In the genomic region with DNA sequence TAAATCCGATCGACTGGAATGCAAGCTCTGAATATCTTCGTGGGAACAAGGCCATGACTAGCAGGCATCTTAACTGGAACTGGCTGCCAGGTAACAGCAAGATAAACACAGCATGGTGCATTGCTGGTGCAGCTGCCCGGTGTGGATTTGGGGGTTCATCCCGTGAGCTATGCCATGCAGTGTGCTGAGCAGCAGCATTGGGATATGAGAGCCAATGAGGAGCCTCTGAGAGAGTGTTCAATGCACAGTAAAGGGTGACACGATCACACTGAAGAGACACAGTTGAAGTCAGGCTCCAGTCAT, we compare ENCODE assay signal across 11 mouse cellular contexts.
DNase-seq lines count a peak whose midpoint lies in the region; ATAC-seq and TF ChIP-seq lines count a peak whose summit lies in the region.
"Had no signal": no experiment of that assay in that cellular context is flagged by ENCODE, and none has a peak within 500 bp of the region (broad histone marks: within the 10 kb centered on the region; RNA-seq: fewer than 3 reads in every experiment).

No protein-coding gene starts in this region.

- no peak for DNase-seq in forebrain, embryonic 11.5 days (ENCODE audit: low spot score)
- DNase-seq in intestine, embryonic 14.5 days (ENCODE audit: low spot score) = no peak
- DNase-seq in R1 (ENCODE audit: low read depth, low spot score) = peak; percentile 23
- DNase-seq in heart, postnatal 0 days (ENCODE audit: low spot score) = peak; percentile 37
- DNase-seq in neural tube, embryonic 10.5 days (ENCODE audit: extremely low spot score, low spot score) = no peak
- DNase-seq in gastrocnemius, postnatal 25 days = no peak
- DNase-seq: adrenal gland, adult 8-10 months; gastrocnemius, postnatal 14 days had no signal

- no peak overlapping the region for H3K9ac ChIP-seq in forebrain, embryonic 12.5 days
- no peak overlapping the region for H3K9ac ChIP-seq in forebrain, embryonic 11.5 days (ENCODE audit: low read length)
- H3K9ac ChIP-seq in intestine, embryonic 14.5 days (ENCODE audit: low read length) = no peak overlapping the region
- no peak overlapping the region for H3K9ac ChIP-seq in intestine, postnatal 0 days (ENCODE audit: low read depth, low read length)
- H3K9ac ChIP-seq in heart, postnatal 0 days (replicated peaks; ENCODE audit: low read depth, low read length) = no peak overlapping the region

- TF ChIP-seq EP300 in heart, postnatal 0 days (IDR thresholded peaks at IDR 0.05; ENCODE audit: low read depth) = no peak

- no peaks in the 10 kb centered on the region for H3K36me3 ChIP-seq in forebrain, embryonic 12.5 days (replicated peaks)
- no peaks in the 10 kb centered on the region for H3K36me3 ChIP-seq in forebrain, embryonic 11.5 days (ENCODE audit: control insufficient read depth, insufficient read depth, low read length)
- no peaks in the 10 kb centered on the region for H3K36me3 ChIP-seq in intestine, embryonic 14.5 days (ENCODE audit: control insufficient read depth, insufficient read depth, low read length)
- H3K36me3 ChIP-seq in intestine, postnatal 0 days (ENCODE audit: control insufficient read depth, insufficient read depth) = no peaks in the 10 kb centered on the region
- no peaks in the 10 kb centered on the region for H3K36me3 ChIP-seq in heart, postnatal 0 days (replicated peaks; ENCODE audit: control insufficient read depth, insufficient read depth, low read length)

- H3K4me1 ChIP-seq in forebrain, embryonic 12.5 days = peaks cover 29% of the 10 kb centered on the region; the same call in 1 of the 2 replicates
- no peaks in the 10 kb centered on the region; the same call in 1 of the 2 replicates for H3K4me1 ChIP-seq in forebrain, embryonic 11.5 days (replicated peaks; ENCODE audit: control insufficient read depth, insufficient read depth, low read length)
- peaks cover 39% of the 10 kb centered on the region for H3K4me1 ChIP-seq in intestine, embryonic 14.5 days (replicated peaks; ENCODE audit: control insufficient read depth, insufficient read depth, low read length)
- H3K4me1 ChIP-seq in intestine, postnatal 0 days (replicated peaks; ENCODE audit: control insufficient read depth, insufficient read depth, low read length) = no peaks in the 10 kb centered on the region; the same call in 1 of the 2 replicates
- H3K4me1 ChIP-seq in heart, postnatal 0 days (ENCODE audit: control insufficient read depth, insufficient read depth) = peaks cover 61% of the 10 kb centered on the region

- ATAC-seq in forebrain, embryonic 12.5 days (ENCODE audit: low FRiP score) = no peak
- no peak for ATAC-seq in forebrain, embryonic 11.5 days (replicated peaks; ENCODE audit: low FRiP score)
- ATAC-seq in intestine, embryonic 14.5 days (replicated peaks; ENCODE audit: low FRiP score, low TSS enrichment, low read depth) = no peak
- no peak for ATAC-seq in intestine, postnatal 0 days
- no peak for ATAC-seq in heart, postnatal 0 days (ENCODE audit: insufficient read depth, low read depth)

- TF ChIP-seq CTCF in intestine, postnatal 0 days (IDR thresholded peaks at IDR 0.05; ENCODE audit: low read depth) = no peak
- no peak for TF ChIP-seq CTCF in heart, postnatal 0 days (IDR thresholded peaks at IDR 0.05; ENCODE audit: low read depth)

- H3K9me3 ChIP-seq in forebrain, embryonic 12.5 days = no peaks in the 10 kb centered on the region
- no peaks in the 10 kb centered on the region for H3K9me3 ChIP-seq in forebrain, embryonic 11.5 days (ENCODE audit: control insufficient read depth, low read length)
- H3K9me3 ChIP-seq in intestine, embryonic 14.5 days (ENCODE audit: control insufficient read depth, low read length) = no peaks in the 10 kb centered on the region
- H3K9me3 ChIP-seq in intestine, postnatal 0 days (ENCODE audit: control insufficient read depth) = no peaks in the 10 kb centered on the region
- no peaks in the 10 kb centered on the region for H3K9me3 ChIP-seq in heart, postnatal 0 days (replicated peaks; ENCODE audit: control insufficient read depth, low read length)

- H3K4me3 ChIP-seq in forebrain, embryonic 12.5 days (replicated peaks) = no peak overlapping the region
- H3K4me3 ChIP-seq in forebrain, embryonic 11.5 days (ENCODE audit: low read depth, low read length) = no peak overlapping the region
- H3K4me3 ChIP-seq in intestine, embryonic 14.5 days (ENCODE audit: low read depth, low read length) = no peak overlapping the region
- no peak overlapping the region for H3K4me3 ChIP-seq in intestine, postnatal 0 days (ENCODE audit: low read depth, low read length)
- H3K4me3 ChIP-seq in heart, postnatal 0 days (ENCODE audit: low read depth, low read length) = no peak overlapping the region
- H3K4me3 ChIP-seq: erythroblast, embryonic 14.5 days had no signal

- 70% methylated on average over 6 of the region's 6 CpGs for WGBS in forebrain, embryonic 12.5 days
- 69% methylated on average over 6 of the region's 6 CpGs for WGBS in forebrain, embryonic 11.5 days
- 37% methylated on average over 6 of the region's 6 CpGs for WGBS in intestine, embryonic 14.5 days
- 34% methylated on average over 6 of the region's 6 CpGs for WGBS in intestine, postnatal 0 days
- 31% methylated on average over 6 of the region's 6 CpGs for WGBS in heart, postnatal 0 days

- no peak overlapping the region for H3K4me2 ChIP-seq in forebrain, embryonic 12.5 days
- H3K4me2 ChIP-seq in forebrain, embryonic 11.5 days (ENCODE audit: low read depth, low read length, severe bottlenecking) = no peak overlapping the region
- no peak overlapping the region for H3K4me2 ChIP-seq in intestine, embryonic 14.5 days (ENCODE audit: low read length)
- H3K4me2 ChIP-seq in intestine, postnatal 0 days (replicated peaks; ENCODE audit: low read depth) = no peak overlapping the region
- no peak overlapping the region for H3K4me2 ChIP-seq in heart, postnatal 0 days (ENCODE audit: low read depth, low read length)

- 0 out of 2 replicates have a peak overlapping the region, but pooled peaks have one; percentile 8 for H3K27ac ChIP-seq in forebrain, embryonic 12.5 days
- H3K27ac ChIP-seq in forebrain, embryonic 11.5 days (ENCODE audit: low read depth, low read length) = no peak overlapping the region
- H3K27ac ChIP-seq in intestine, embryonic 14.5 days (ENCODE audit: low read depth) = peak overlapping the region; percentile 57; the same call in 1 of the 2 replicates
- no peak overlapping the region for H3K27ac ChIP-seq in intestine, postnatal 0 days (ENCODE audit: low read depth, low read length)
- H3K27ac ChIP-seq in heart, postnatal 0 days (ENCODE audit: low read depth) = peak overlapping the region; percentile 51; the same call in 1 of the 2 replicates

- no peaks in the 10 kb centered on the region for H3K27me3 ChIP-seq in forebrain, embryonic 12.5 days
- no peaks in the 10 kb centered on the region for H3K27me3 ChIP-seq in forebrain, embryonic 11.5 days (ENCODE audit: control insufficient read depth, insufficient read depth, low read length)
- no peaks in the 10 kb centered on the region for H3K27me3 ChIP-seq in intestine, embryonic 14.5 days (replicated peaks; ENCODE audit: control insufficient read depth, insufficient read depth, low read length)
- no peaks in the 10 kb centered on the region for H3K27me3 ChIP-seq in intestine, postnatal 0 days (replicated peaks; ENCODE audit: control insufficient read depth, insufficient read depth, low read length)
- no peaks in the 10 kb centered on the region for H3K27me3 ChIP-seq in heart, postnatal 0 days (ENCODE audit: control insufficient read depth, insufficient read depth, low read length)

Comparison
In these comparisons a context has a peak if more than half of its experiments do, and no peak if none do; other contexts are left out.
1. H3K27ac ChIP-seq: peak in forebrain, embryonic 12.5 days (single experiment), intestine, embryonic 14.5 days (single experiment) and heart, postnatal 0 days (single experiment); none in forebrain, embryonic 11.5 days (single experiment) and intestine, postnatal 0 days (single experiment).
2. DNase-seq: peak in R1 (single experiment) and heart, postnatal 0 days (single experiment); none in forebrain, embryonic 11.5 days (single experiment), intestine, embryonic 14.5 days (single experiment), neural tube, embryonic 10.5 days (single experiment) and gastrocnemius, postnatal 25 days (single experiment).